Mouse (Mus musculus) hindbrain, embryonic 16.5 days (tissue): ENCODE data around the gene Cebpz. TPM values are rescaled to one million over a fixed set of nuclear protein-coding genes. Genes with fewer than 3 reads are reported as not detected.
A peak's percentile ranks its signal among the peaks of the same experiment; 100 is the strongest.

ENCODE experiments used
- ATAC-seq: fragments of 200-750 bp; cut with Nextera tagmentation; 2 replicates; pipeline ENCODE4 v1.8.0; 2017; ENCODE audit warnings: moderate TSS enrichment, moderate library complexity
- H3K27ac ChIP-seq: fragments of 300-500 bp; sonication (generic); 2 replicates; pipeline ENCODE4 v1.5.1; 2014; ENCODE audit warnings: low read depth, mild to moderate bottlenecking, control low read depth, low read length, moderate library complexity
- H3K27me3 ChIP-seq: fragments of 300-500 bp; sonication (generic); replicated peaks from 2 replicates; pipeline ENCODE4 v1.6.1; 2014; ENCODE audit warnings: low read length; ENCODE audit not compliant: control insufficient read depth, insufficient read depth
- H3K36me3 ChIP-seq: fragments of 300-500 bp; sonication (generic); 2 replicates; pipeline ENCODE4 v1.6.1; 2014; ENCODE audit warnings: mild to moderate bottlenecking, low read length, moderate library complexity, mixed read lengths; ENCODE audit not compliant: control insufficient read depth, insufficient read depth
- H3K4me1 ChIP-seq: fragments of 300-500 bp; sonication (generic); 2 replicates; pipeline ENCODE4 v1.6.1; 2014; ENCODE audit warnings: low read depth, low read length; ENCODE audit not compliant: control insufficient read depth, insufficient read depth
- H3K4me2 ChIP-seq: fragments of 300-500 bp; sonication (generic); 2 replicates; pipeline ENCODE4 v1.6.1; 2014; ENCODE audit warnings: mild to moderate bottlenecking, low read length, control low read depth, moderate library complexity
- H3K4me3 ChIP-seq: fragments of 300-500 bp; sonication (generic); 2 replicates; pipeline ENCODE4 v1.5.1; 2014; ENCODE audit warnings: mild to moderate bottlenecking, low read length, control low read depth, moderate library complexity
- H3K9ac ChIP-seq: fragments of 300-500 bp; sonication (generic); 2 replicates; pipeline ENCODE4 v1.6.1; 2014; ENCODE audit warnings: low read depth, mild to moderate bottlenecking, control low read depth, low read length, moderate library complexity
- H3K9me3 ChIP-seq: fragments of 300-500 bp; sonication (generic); 2 replicates; pipeline ENCODE4 v1.6.1; 2014; ENCODE audit warnings: mild to moderate bottlenecking, low read length, moderate library complexity; ENCODE audit not compliant: control insufficient read depth
- WGBS: fragments of 180-500 bp; shearing (Covaris S2); extraction: QIAGEN DNeasy Blood & Tissue Kit; methylation state at CpG from one replicate; pipeline ENCODE4 v1.1.7; 2014; 5-methylcytosine and 5-hydroxymethylcytosine counted together
- polyA plus RNA-seq: library from polyadenylated mRNA; unstranded; fragments of >200 nt; fragmentation: Nextera tagmentation; extraction: Ambion mirVana; gene quantifications from 2 replicates; pipeline ENCODE4 v1.2.1, GENCODE M21; 2015

The Cebpz gene
- polyA plus RNA-seq = 29.7 and 32.0 TPM in 2 replicates

- Histone ChIP-seq H3K36me3 (peaks cover 24% of the 10 kb centered on the region), H3K9ac (peak within 1 kb of the TSS; percentile 86), H3K4me3 (peak within 1 kb of the TSS; percentile 94), H3K4me2 (peak within 1 kb of the TSS; percentile 87), H3K4me1 (peaks cover 13% of the 10 kb centered on the region), H3K27ac (peak within 1 kb of the TSS; percentile 71), H3K27me3 (no peaks in the 10 kb centered on the region), H3K9me3 (no peaks in the 10 kb centered on the region)
- ATAC-seq = peak; percentile 100
- WGBS = 0% methylated on average over 45 of the region's 45 CpGs
Observed at GRCm38 (mm10) chr17:78936466-78937228, at the start of gene Cebpz, which contains the start of gene Ndufaf7. TSS of gene Cebpz (minus strand) at chr17:78937066. TSS of gene Ndufaf7 (plus strand) at chr17:78937136.

- WGBS = 90% methylated on average over 3 of the region's 3 CpGs
- no peak for ATAC-seq
- no peak overlapping the region for H3K4me2 ChIP-seq
- H3K27ac ChIP-seq = no peak overlapping the region
- no peaks in the 10 kb centered on the region for H3K27me3 ChIP-seq
- 0 out of 2 replicates have a peak, but pooled peaks cover 3% of the 10 kb centered on the region for H3K36me3 ChIP-seq
- no peaks in the 10 kb centered on the region for H3K4me1 ChIP-seq
- no peak overlapping the region for H3K4me3 ChIP-seq
- H3K9me3 ChIP-seq = no peaks in the 10 kb centered on the region
- H3K9ac ChIP-seq = no peak overlapping the region
Observed at GRCm38 (mm10) chr17:78983736-78984135, 46.9 kb upstream of the Cebpz start.

GRCm38 (mm10) chr17:78983166-78983565 lies 46.3 kb upstream of the Cebpz start:
- no peak overlapping the region for H3K4me3 ChIP-seq
- H3K4me1 ChIP-seq = no peaks in the 10 kb centered on the region
- WGBS = 93% methylated on average over 8 of the region's 8 CpGs
- no peak overlapping the region for H3K9ac ChIP-seq
- H3K27me3 ChIP-seq = no peaks in the 10 kb centered on the region
- H3K27ac ChIP-seq = no peak overlapping the region
- H3K4me2 ChIP-seq = no peak overlapping the region
- ATAC-seq = no peak
- 0 out of 2 replicates have a peak, but pooled peaks cover 3% of the 10 kb centered on the region for H3K36me3 ChIP-seq
- no peaks in the 10 kb centered on the region for H3K9me3 ChIP-seq

GRCm38 (mm10) chr17:78968500-78968899 lies 31.6 kb upstream of the Cebpz start:
- WGBS = 83% methylated on average over 3 of the region's 3 CpGs
- Histone ChIP-seq H3K4me1 (no peaks in the 10 kb centered on the region), H3K9me3 (no peaks in the 10 kb centered on the region), H3K27ac (no peak overlapping the region), H3K4me2 (no peak overlapping the region), H3K27me3 (no peaks in the 10 kb centered on the region), H3K4me3 (no peak overlapping the region), H3K9ac (no peak overlapping the region), H3K36me3 (0 out of 2 replicates have a peak, but pooled peaks cover 3% of the 10 kb centered on the region)
- ATAC-seq = no peak

GRCm38 (mm10) chr17:78966092-78966883 lies 29.4 kb upstream of the Cebpz start:
- no peaks in the 10 kb centered on the region for H3K27me3 ChIP-seq
- ATAC-seq = no peak
- H3K4me1 ChIP-seq = no peaks in the 10 kb centered on the region
- 0 out of 2 replicates have a peak, but pooled peaks cover 3% of the 10 kb centered on the region for H3K36me3 ChIP-seq
- no peak overlapping the region for H3K9ac ChIP-seq
- no peak overlapping the region for H3K27ac ChIP-seq
- no peak overlapping the region for H3K4me2 ChIP-seq
- H3K4me3 ChIP-seq = no peak overlapping the region
- no peaks in the 10 kb centered on the region for H3K9me3 ChIP-seq
- 95% methylated on average over 11 of the region's 11 CpGs for WGBS

GRCm38 (mm10) chr17:78964387-78964786 lies 27.5 kb upstream of the Cebpz start:
- Histone ChIP-seq H3K27me3 (no peaks in the 10 kb centered on the region), H3K4me2 (no peak overlapping the region), H3K36me3 (peaks cover 5% of the 10 kb centered on the region; the same call in 1 of the 2 replicates), H3K9ac (no peak overlapping the region), H3K27ac (no peak overlapping the region), H3K4me3 (no peak overlapping the region), H3K4me1 (no peaks in the 10 kb centered on the region), H3K9me3 (no peaks in the 10 kb centered on the region)
- WGBS = 72% methylated on average over 1 of the region's 1 CpGs
- ATAC-seq = peak; percentile 60; the same call in 1 of the 2 replicates

- Histone ChIP-seq H3K4me2 (no peak overlapping the region), H3K4me3 (no peak overlapping the region), H3K27me3 (no peaks in the 10 kb centered on the region), H3K9ac (no peak overlapping the region), H3K4me1 (no peaks in the 10 kb centered on the region), H3K36me3 (peaks cover 5% of the 10 kb centered on the region; the same call in 1 of the 2 replicates), H3K9me3 (no peaks in the 10 kb centered on the region), H3K27ac (no peak overlapping the region)
- WGBS = 88% methylated on average over 6 of the region's 6 CpGs
- no peak for ATAC-seq
Observed at GRCm38 (mm10) chr17:78959473-78959872, 22.6 kb upstream of the Cebpz start.

GRCm38 (mm10) chr17:78953240-78953639 lies 16.4 kb upstream of the Cebpz start:
- peaks cover 10% of the 10 kb centered on the region for H3K36me3 ChIP-seq
- no peak overlapping the region for H3K27ac ChIP-seq
- H3K4me3 ChIP-seq = no peak overlapping the region
- H3K4me2 ChIP-seq = no peak overlapping the region
- H3K9ac ChIP-seq = no peak overlapping the region
- no peak for ATAC-seq
- WGBS = 95% methylated on average over 8 of the region's 8 CpGs
- H3K27me3 ChIP-seq = no peaks in the 10 kb centered on the region
- no peaks in the 10 kb centered on the region for H3K4me1 ChIP-seq
- H3K9me3 ChIP-seq = no peaks in the 10 kb centered on the region

GRCm38 (mm10) chr17:78952070-78952469 lies 15.2 kb upstream of the Cebpz start:
- 95% methylated on average over 5 of the region's 5 CpGs for WGBS
- Histone ChIP-seq H3K4me1 (no peaks in the 10 kb centered on the region), H3K27ac (no peak overlapping the region), H3K4me3 (no peak overlapping the region), H3K4me2 (no peak overlapping the region), H3K27me3 (no peaks in the 10 kb centered on the region), H3K9me3 (no peaks in the 10 kb centered on the region), H3K9ac (no peak overlapping the region), H3K36me3 (peaks cover 14% of the 10 kb centered on the region)
- ATAC-seq = no peak
